Mouse (Mus musculus): Measurements from ENCODE around the gene Trim27. TPM values are rescaled to one million over a fixed set of nuclear protein-coding genes. Genes with fewer than 3 reads are reported as not detected.

The Trim27 gene
- polyA plus RNA-seq, 1 experiment from 2014 or later, result 132 TPM

DNA sequence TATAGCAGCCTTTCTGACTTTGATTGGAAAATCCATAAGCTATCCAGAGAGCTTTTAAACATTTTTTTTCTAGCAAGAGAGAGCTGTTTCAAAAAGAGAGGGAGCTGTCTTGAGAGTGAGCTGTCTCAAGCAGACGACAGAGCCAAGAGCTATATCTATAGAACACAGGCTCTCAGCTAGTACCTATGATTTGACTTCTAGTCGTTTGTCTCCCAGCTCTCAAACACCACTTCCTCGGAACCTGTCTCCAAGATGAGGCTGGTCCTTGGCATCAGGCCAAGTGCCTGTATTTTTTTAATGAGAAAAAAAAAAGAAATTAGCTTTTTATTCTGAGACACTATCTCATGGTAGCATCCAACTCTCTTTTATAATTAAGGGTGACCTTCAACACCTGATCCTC lies 46.8 kb downstream of the Trim27 start:
- H3K36me3 ChIP-seq, result no peaks in the 10 kb centered on the region
- peaks cover 1% of the 10 kb centered on the region for H3K27me3 ChIP-seq (replicated peaks)
- ATAC-seq, result no peak
- no peak overlapping the region for H3K9ac ChIP-seq
- 52% methylated on average over 3 of the region's 3 CpGs for WGBS (ENCODE audit: insufficient replicate concordance)
- H3K4me3 ChIP-seq, result no peak overlapping the region
- no peak overlapping the region for H3K4me2 ChIP-seq
- H3K27ac ChIP-seq, result no peak overlapping the region
- H3K9me3 ChIP-seq (replicated peaks), result no peaks in the 10 kb centered on the region
- peaks cover 25% of the 10 kb centered on the region for H3K4me1 ChIP-seq

DNA sequence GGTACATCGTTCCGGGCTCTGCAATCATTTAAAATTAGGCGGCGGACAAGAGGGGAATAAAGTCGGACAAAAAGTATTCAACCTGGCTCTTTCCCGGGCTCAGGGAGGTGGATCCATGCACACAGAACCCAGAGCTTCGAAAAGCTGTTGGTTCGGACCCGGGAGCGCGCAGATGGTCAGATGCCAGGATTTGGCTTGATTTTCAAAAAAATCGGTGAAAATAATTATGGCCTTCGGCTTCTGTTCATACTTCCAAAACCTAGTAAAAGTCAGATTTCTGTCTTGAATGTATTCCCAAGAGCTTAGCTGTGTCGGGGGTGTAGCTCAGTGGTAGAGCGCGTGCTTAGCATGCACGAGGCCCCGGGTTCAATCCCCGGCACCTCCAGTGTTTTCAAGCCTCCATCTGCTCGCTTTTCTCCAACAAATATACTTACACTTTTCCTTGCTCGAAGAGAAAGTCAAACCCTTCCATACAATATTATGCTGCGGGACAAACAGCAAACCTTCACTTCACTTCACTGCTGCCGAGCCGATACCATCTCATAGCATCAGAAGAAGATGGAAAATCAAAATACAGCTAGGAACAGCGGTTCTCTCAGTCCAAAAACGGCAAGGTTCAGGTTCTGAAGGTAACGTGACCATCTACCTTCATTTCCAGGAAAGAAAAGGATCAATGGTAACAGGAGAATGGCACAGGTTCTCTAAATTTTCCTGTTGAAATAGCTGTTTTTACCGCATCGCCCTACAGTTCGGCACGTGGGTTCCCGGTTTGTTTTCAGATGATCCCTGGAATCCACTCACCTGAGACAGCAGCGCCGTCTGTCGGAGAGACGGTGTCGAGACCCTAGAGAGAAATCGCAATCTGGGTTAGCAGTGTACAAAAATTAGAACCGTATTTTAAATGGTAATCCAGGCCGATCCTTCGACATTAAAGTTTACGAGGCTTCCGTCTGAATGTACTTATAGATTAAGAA lies 54.8 kb downstream of the Trim27 start:
- Histone ChIP-seq H3K4me2 (peak overlapping the region; percentile 77), H3K36me3 (no peaks in the 10 kb centered on the region), H3K4me1 (peaks cover 8% of the 10 kb centered on the region), H3K27ac (peak overlapping the region; percentile 34; the same call in 1 of the 2 replicates), H3K9ac (peak overlapping the region; percentile 69), H3K27me3 (replicated peaks) (no peaks in the 10 kb centered on the region; the same call in 1 of the 2 replicates), H3K9me3 (replicated peaks) (peaks cover 3% of the 10 kb centered on the region; the same call in 1 of the 2 replicates), H3K4me3 (peak overlapping the region; percentile 64)
- WGBS (ENCODE audit: insufficient replicate concordance), result under 1% methylated on average over 43 of the region's 43 CpGs
- ATAC-seq, result peak; percentile 95

DNA sequence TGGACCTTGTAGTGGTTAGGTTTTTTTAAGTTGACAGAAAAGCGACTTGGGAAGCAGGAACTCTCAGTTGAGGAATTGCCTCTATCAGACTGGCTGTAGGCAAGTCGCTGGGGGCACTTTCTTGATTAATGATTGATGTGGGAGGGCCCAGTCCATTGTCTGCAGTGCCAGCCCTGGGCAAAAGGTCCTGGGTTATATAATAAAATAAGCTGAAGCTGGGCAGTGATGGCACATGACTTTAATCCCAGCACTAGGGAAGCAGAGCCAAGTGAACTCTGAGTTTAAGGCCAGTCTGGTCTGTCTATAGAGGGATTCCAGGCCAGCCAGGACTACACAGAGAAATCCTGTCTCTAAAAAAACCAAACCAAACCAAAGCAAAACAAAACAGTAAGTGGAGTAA lies 57.5 kb downstream of the Trim27 start:
- no peak overlapping the region for H3K27ac ChIP-seq
- H3K4me2 ChIP-seq, result no peak overlapping the region
- no peak overlapping the region for H3K4me3 ChIP-seq
- WGBS (ENCODE audit: insufficient replicate concordance), result 48% methylated on average over 2 of the region's 2 CpGs
- H3K9ac ChIP-seq, result no peak overlapping the region
- no peaks in the 10 kb centered on the region; the same call in 1 of the 2 replicates for H3K27me3 ChIP-seq (replicated peaks)
- no peak for ATAC-seq
- H3K9me3 ChIP-seq (replicated peaks), result peaks cover 3% of the 10 kb centered on the region; the same call in 1 of the 2 replicates
- H3K36me3 ChIP-seq, result no peaks in the 10 kb centered on the region
- H3K4me1 ChIP-seq, result peaks cover 21% of the 10 kb centered on the region

DNA sequence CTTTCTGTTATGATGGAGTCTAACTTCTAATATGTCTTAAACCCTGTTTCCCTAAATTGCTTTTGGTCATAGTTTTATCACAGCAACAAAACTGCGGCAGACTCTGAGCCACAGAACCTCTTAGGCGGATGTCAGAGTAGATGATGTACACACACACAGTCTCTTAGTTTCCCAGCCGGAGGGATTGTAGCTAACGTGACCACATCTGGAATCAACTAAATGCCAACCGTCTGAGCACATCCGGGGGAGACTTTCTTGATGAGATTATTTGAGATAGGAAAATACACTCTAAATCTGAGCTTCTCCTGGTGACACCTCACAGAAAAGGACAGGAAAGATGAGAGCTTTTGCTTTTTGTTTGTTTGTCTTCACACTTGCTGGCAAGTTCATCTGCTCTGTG lies 57.9 kb downstream of the Trim27 start:
- 66% methylated on average over 6 of the region's 6 CpGs for WGBS (ENCODE audit: insufficient replicate concordance)
- peaks cover 25% of the 10 kb centered on the region for H3K4me1 ChIP-seq
- ATAC-seq, result no peak
- no peak overlapping the region for H3K27ac ChIP-seq
- H3K36me3 ChIP-seq, result no peaks in the 10 kb centered on the region
- no peak overlapping the region for H3K4me3 ChIP-seq
- peaks cover 3% of the 10 kb centered on the region; the same call in 1 of the 2 replicates for H3K9me3 ChIP-seq (replicated peaks)
- no peak overlapping the region for H3K9ac ChIP-seq
- H3K27me3 ChIP-seq (replicated peaks), result no peaks in the 10 kb centered on the region; the same call in 1 of the 2 replicates
- H3K4me2 ChIP-seq, result no peak overlapping the region

DNA sequence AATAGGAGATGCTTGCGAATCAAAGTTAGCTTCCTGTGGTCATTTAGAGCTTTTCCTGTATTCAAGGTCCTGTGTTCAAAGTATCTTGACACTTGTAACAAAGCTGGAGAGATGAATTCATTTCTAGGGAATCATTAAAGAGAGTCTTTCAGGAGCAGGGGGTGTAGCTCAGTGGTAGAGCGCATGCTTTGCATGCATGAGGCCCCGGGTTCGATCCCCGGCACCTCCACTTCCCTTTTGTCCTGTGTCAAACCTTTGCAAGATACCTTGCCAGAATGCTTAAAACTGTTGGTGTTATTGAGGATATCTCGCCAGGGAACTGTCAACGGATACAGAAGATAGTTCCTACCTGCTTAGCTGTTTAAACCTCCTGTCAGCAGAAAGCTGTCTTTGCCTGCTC lies 61.5 kb downstream of the Trim27 start:
- Histone ChIP-seq H3K9ac (no peak overlapping the region), H3K4me3 (no peak overlapping the region), H3K9me3 (replicated peaks) (peaks cover 3% of the 10 kb centered on the region; the same call in 1 of the 2 replicates), H3K36me3 (no peaks in the 10 kb centered on the region), H3K4me2 (peak overlapping the region; percentile 30), H3K27ac (no peak overlapping the region), H3K27me3 (replicated peaks) (peaks cover 17% of the 10 kb centered on the region), H3K4me1 (peaks cover 43% of the 10 kb centered on the region)
- ATAC-seq, result peak; percentile 86
- 7% methylated on average over 7 of the region's 7 CpGs for WGBS (ENCODE audit: insufficient replicate concordance)

DNA sequence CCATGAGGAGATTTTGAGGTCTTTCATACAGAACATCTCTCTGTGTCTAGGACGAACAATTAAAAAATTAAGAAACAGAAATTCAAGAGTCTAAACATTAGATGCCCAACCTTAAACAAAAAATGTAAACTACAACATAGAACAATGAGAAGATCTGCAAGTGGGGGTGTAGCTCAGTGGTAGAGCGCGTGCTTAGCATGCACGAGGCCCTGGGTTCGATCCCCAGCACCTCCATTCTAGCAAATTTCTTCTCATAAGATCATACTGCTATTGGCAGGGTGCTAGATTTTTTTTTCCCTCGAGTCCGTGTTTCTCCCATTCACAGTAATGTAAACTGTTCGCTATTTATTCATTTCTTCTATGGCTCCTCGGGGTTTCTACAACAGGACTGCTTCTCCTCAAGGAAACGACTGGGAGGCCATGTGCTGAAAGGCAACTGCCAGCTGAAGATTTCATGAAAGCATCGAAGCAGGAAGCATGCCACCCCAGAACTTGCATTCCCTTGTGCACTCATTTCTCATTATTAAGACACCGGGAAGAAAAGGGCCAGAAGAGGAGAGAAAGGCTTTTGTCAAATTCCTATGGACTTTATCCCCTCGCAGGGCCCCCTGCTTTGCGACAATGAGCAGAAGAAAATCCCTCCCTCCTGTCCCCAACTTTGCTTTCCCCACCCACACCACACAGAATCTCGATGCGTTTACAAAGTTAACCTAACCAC lies 63.3 kb downstream of the Trim27 start:
- ATAC-seq, result peak; percentile 62
- H3K27me3 ChIP-seq (replicated peaks), result peaks cover 17% of the 10 kb centered on the region
- H3K27ac ChIP-seq, result no peak overlapping the region
- H3K36me3 ChIP-seq, result no peaks in the 10 kb centered on the region
- WGBS (ENCODE audit: insufficient replicate concordance), result 4% methylated on average over 16 of the region's 16 CpGs
- peaks cover 3% of the 10 kb centered on the region; the same call in 1 of the 2 replicates for H3K9me3 ChIP-seq (replicated peaks)
- H3K4me3 ChIP-seq, result peak overlapping the region; percentile 53
- H3K4me1 ChIP-seq, result peaks cover 43% of the 10 kb centered on the region
- peak overlapping the region; percentile 77 for H3K4me2 ChIP-seq
- H3K9ac ChIP-seq, result peak overlapping the region; percentile 56

DNA sequence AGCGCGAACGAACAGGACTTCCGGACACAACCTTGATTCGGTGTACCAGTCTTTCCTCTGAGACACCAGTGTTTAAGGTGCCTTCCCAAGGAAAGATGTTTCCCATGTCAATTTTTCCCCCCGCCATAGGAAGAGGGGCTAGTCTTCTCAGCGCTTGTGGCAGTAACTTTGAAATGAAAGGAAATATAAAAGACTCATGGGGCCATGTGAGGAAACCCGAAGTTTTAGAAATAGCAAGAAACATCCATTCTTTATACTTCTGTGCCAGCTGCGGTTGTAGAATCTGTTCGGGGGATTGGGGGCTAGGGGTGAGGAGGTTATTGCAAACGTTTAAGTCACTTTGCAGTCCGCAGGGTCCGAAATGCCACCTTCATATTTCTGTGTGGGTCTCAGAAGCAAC lies 64.0 kb downstream of the Trim27 start:
- peaks cover 43% of the 10 kb centered on the region for H3K4me1 ChIP-seq
- H3K9me3 ChIP-seq (replicated peaks), result peaks cover 3% of the 10 kb centered on the region; the same call in 1 of the 2 replicates
- peak overlapping the region; percentile 56 for H3K9ac ChIP-seq
- H3K4me2 ChIP-seq, result peak overlapping the region; percentile 77
- peak overlapping the region; percentile 53 for H3K4me3 ChIP-seq
- ATAC-seq, result no peak
- H3K27ac ChIP-seq, result no peak overlapping the region
- H3K27me3 ChIP-seq (replicated peaks), result peaks cover 17% of the 10 kb centered on the region
- 14% methylated on average over 13 of the region's 13 CpGs for WGBS (ENCODE audit: insufficient replicate concordance)
- no peaks in the 10 kb centered on the region for H3K36me3 ChIP-seq

DNA sequence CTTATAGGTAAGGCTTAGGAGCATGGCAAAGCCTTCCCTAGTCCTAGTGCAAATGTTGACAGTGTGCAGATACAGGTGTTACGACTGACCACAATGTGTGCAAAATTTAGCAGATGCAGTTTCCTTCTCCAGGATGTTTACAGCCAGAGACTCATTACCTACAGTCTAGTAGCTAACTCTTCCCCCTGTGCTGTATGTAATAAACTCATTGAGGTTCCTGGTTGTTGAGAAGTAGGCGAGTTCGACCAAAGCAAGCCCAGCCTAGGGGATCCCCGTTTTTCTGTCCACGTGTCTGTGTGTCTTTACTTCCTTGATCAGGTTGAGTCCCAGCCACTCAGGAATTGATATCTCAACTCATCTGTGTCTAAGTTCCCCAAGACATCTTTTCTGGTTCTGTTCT lies 64.8 kb downstream of the Trim27 start:
- no peaks in the 10 kb centered on the region for H3K9me3 ChIP-seq (replicated peaks)
- 64% methylated on average over 5 of the region's 5 CpGs for WGBS (ENCODE audit: insufficient replicate concordance)
- no peak overlapping the region for H3K27ac ChIP-seq
- H3K9ac ChIP-seq, result no peak overlapping the region
- no peak overlapping the region for H3K4me3 ChIP-seq
- H3K27me3 ChIP-seq (replicated peaks), result peaks cover 17% of the 10 kb centered on the region
- H3K4me2 ChIP-seq, result peak overlapping the region; percentile 77; the same call in 1 of the 2 replicates
- no peak for ATAC-seq
- no peaks in the 10 kb centered on the region for H3K36me3 ChIP-seq
- peaks cover 43% of the 10 kb centered on the region for H3K4me1 ChIP-seq

Other genes with a start within 250 kb of the Trim27 start
- gene Olfr1370, start 104.5 kb upstream of the Trim27 start, polyA plus RNA-seq (2016; fragmentation: Nextera tagmentation; extraction: Ambion mirVana), result not detected in 2 replicates
- gene Olfr1369-ps1, start 68.0 kb upstream of the Trim27 start, polyA plus RNA-seq (2016; fragmentation: Nextera tagmentation; extraction: Ambion mirVana), result 0.10 TPM in 2 replicates
- not detected in 2 replicates for gene Olfr263, start 49.8 kb upstream of the Trim27 start, polyA plus RNA-seq (2016; fragmentation: Nextera tagmentation; extraction: Ambion mirVana)
- not detected in 2 replicates for gene Olfr1368, start 33.6 kb upstream of the Trim27 start, polyA plus RNA-seq (2016; fragmentation: Nextera tagmentation; extraction: Ambion mirVana)
- gene Gpx5, start 113.3 kb downstream of the Trim27 start, polyA plus RNA-seq (2016; fragmentation: Nextera tagmentation; extraction: Ambion mirVana), result not detected in 2 replicates
- not detected in 2 replicates for gene Gpx6, start 132.7 kb downstream of the Trim27 start, polyA plus RNA-seq (2016; fragmentation: Nextera tagmentation; extraction: Ambion mirVana)
- not detected in 2 replicates for gene Olfr1367, start 167.5 kb downstream of the Trim27 start, polyA plus RNA-seq (2016; fragmentation: Nextera tagmentation; extraction: Ambion mirVana)
- gene Zscan12, start 183.4 kb downstream of the Trim27 start, polyA plus RNA-seq (2016; fragmentation: Nextera tagmentation; extraction: Ambion mirVana), result 5.5 and 5.8 TPM in 2 replicates
- 34.8 and 36.2 TPM in 2 replicates for gene Zkscan3, start 223.3 kb downstream of the Trim27 start, polyA plus RNA-seq (2016; fragmentation: Nextera tagmentation; extraction: Ambion mirVana)

All from liver, embryonic 12.5 days (tissue).